Mouse (Mus musculus) adipose tissue, adult 10 weeks (tissue): Measurements from ENCODE around the gene Chpf2. TPM values are rescaled to one million over a fixed set of nuclear protein-coding genes. Genes with fewer than 3 reads are reported as not detected.

Source experiments
- polyA plus RNA-seq: library from polyadenylated mRNA; stranded (reverse); fragments of 350-450 nt; fragmentation: Illumina TruSeq; extraction: RNeasy Lipid Tissue Mini Kit (QIAGEN cat#74804); gene quantifications from one replicate; pipeline ENCODE4 v1.2.3, GENCODE M21; 2014; ENCODE audit warnings: low read depth, low replicate concordance

The Chpf2 gene
- polyA plus RNA-seq, result 41.2 TPM

DNA sequence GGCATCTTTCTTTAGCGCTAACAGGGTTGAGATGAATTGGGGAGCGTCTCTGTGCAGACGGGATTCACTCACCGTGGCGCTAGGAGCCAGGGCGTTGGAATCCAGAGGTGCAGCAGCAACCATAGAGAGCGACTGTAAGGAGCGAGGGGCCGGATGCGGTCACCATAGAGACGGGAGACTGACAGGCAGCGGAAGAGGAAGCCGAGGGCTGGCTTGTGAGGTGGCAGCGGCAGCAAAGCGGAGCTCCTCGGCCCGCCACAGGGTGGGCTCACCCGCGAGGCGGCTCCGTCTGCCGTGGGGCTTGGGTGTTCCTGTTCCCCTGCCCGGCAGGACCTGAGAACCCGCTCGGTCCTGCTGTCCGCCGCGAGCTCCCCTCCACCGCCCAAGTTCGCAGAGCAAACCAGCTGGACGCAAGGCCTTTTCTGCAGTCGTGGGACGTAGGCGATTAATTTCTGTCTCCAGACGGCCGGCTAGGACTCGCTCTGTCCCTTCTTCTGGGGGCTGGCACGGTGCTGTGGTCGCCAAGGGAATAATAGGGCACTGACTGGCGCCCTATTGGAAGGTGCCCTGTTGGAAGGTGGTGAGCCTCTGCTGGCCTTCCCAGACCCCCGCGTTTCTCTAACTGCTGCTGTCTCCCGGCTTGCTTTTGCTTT lies at the start of gene Chpf2:
Chpf2 (plus strand) TSS at position 195 of the 653 bp plus-strand sequence.

DNA sequence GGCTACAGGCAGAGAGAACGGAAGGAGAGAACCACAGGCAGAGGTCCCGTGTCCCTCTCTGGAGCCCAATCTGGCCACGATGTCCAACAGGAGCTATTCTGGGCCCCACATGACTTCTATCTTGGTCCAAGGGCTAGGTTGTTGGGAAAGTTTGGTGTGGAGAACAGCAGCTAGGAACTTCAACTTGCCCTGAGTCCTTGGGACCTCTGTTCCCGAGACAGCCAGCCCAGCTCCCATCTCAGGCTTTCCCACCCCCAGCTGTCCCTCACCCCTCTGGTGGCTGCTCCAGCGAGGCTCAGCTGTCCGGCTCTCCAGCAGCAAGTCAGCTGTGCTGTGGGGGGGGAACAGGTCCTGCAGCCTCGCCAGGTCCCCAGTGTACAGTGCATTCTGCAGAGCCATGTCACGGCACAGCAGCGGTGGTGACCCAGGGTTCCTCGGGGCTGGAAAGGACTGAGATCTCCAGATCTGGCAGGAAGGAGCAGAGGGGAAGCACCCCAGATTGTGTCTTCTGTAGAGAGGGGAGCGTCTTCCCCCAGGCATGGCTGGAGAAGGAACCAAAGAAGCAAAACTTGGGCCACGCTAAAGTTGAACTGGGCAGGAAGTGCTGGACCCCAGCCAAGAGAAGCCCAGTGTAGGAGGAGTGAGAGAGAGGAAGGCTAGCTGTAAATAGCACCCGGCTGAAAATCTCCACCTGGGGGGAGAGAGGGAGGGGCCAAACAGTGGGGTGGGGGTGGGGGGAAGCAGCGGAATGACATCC lies 46.0 kb upstream of the Chpf2 start, which contains the start of gene Asb10:
Asb10 (minus strand) TSS at position 592 of the 757 bp plus-strand sequence.

DNA sequence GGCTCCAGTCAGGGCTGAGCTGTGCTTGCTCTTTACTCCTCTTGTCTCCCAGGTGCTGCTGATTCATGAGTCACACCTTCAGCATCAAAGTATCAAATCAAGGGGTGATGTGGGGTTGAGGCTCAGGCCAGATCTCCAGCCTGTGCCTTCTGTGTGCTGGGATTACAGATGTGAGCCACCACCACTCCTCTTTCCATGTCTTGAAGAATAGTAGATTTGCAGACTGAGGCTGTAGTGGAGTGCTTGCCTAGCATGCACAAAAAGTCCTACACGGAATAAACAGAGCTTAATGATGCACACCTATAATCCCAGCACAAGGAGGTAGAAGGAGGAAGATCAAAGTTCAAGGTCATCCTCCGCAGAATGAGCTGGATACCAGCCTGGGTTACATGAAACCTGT lies 29.8 kb upstream of the Chpf2 start, which contains the start of gene 4931409K22Rik:
4931409K22Rik (minus strand) TSS at position 101 of the 400 bp plus-strand sequence.

DNA sequence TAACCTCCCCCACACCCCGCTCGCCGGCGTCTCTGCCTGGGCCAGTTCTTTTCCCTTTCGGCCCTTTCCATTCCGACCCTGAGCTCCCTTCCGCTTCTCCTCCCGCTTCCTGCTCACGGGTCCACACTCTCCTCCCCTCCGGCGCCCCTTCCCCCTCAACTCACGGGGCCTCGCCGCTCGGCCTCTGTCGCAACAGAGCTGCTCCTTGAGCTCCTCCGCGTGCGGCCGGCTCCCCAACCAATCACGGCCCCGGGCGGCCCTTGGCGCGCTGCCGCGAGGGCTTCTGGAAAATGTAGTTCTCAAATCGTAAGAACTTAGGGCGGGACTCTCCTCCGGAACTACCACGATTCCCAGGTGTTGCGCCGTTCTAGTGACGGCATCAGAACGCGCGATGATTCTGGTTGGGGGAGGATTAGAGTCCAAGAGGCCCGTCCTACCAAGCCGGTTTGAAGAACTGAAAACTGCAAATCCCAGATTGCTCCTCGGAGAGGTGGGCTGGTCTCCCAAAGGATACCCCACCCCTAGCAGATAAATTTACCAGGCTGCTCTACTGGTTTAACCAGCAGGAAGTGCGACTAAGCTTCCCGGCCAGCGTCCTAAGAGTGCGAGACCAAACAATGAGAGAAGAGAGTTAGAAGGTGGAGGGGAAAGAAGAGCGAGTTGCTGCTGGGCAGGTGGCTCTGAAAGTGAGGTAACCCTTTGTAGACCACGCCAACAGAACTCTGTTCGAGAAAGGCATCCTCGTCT lies 9.2 kb upstream of the Chpf2 start, which contains the start of gene Abcf2:
Abcf2 (minus strand) TSS at position 285 of the 747 bp plus-strand sequence.

DNA sequence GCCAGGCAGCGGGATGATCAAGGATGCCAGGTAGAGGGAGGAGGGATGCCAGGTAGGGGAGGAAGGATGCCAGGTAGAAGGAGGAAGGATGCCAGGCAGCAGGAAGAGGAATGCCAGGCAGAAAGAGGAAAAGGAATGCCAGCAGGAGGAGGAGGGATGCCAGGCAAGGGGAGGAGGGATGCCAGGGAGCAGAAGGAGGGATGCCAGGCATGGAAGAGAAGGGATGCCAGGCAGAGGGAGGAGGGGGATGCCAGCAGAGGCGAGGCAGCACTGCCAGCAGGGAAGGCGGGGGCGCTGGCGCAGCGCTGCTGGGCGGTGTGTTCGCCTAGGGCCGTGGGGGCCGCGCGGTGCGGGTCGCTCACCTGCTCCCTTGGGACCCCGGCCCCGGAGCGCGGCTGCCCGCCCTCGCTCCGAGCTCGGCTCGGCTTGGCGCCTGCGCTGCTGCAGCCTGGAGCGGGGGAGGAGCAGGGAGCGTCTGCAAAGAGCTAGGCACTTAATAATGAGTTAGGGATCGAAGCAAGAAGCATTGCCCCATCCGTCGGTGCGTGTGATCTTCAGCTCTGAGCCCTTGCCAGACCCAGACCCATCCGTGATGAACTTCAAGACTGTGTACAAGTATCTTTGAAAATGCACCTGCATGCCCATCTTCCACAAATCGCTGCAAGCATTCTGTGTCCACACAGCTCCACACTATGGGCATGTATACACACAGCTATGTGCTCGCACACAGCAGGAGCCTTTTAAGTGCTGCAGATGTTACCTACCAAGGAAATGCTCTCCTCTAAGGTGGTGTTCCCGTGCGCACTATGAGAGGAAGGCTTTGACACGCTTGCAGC lies 37.7 kb downstream of the Chpf2 start, which contains the start of gene Smarcd3:
Smarcd3 (minus strand) TSS at position 426 of the 836 bp plus-strand sequence.

Other genes starting within 250 kb of the Chpf2 start
- 16.1 TPM for gene Kcnh2, start 235.1 kb upstream of the Chpf2 start, polyA plus RNA-seq
- gene Nos3, start 221.9 kb upstream of the Chpf2 start, polyA plus RNA-seq, result 9.9 TPM
- 0.74 TPM for gene Atg9b, start 194.6 kb upstream of the Chpf2 start, polyA plus RNA-seq
- 36.5 TPM for gene Abcb8, start 193.1 kb upstream of the Chpf2 start, polyA plus RNA-seq
- not detected for gene Asic3, start 173.3 kb upstream of the Chpf2 start, polyA plus RNA-seq
- gene Cdk5, start 163.2 kb upstream of the Chpf2 start, polyA plus RNA-seq, result 43.5 TPM
- gene Slc4a2, start 162.9 kb upstream of the Chpf2 start, polyA plus RNA-seq, result 48.3 TPM
- 58.6 TPM for gene Fastk, start 141.5 kb upstream of the Chpf2 start, polyA plus RNA-seq
- gene Tmub1, start 138.9 kb upstream of the Chpf2 start, polyA plus RNA-seq, result 23.1 TPM
- gene Agap3, start 134.6 kb upstream of the Chpf2 start, polyA plus RNA-seq, result 51.5 TPM
- not detected for gene Gbx1, start 59.5 kb upstream of the Chpf2 start, polyA plus RNA-seq
- 0.91 TPM for gene Asb10, start 45.8 kb upstream of the Chpf2 start, polyA plus RNA-seq
- gene 4931409K22Rik, start 29.9 kb upstream of the Chpf2 start, polyA plus RNA-seq, result 1.3 TPM
- gene Abcf2, start 9.3 kb upstream of the Chpf2 start, polyA plus RNA-seq, result 38.6 TPM
- 180 TPM for gene Smarcd3, start 37.7 kb downstream of the Chpf2 start, polyA plus RNA-seq
- 54.0 TPM for gene Nub1, start 98.8 kb downstream of the Chpf2 start, polyA plus RNA-seq
- gene Wdr86, start 144.0 kb downstream of the Chpf2 start, polyA plus RNA-seq, result 0.34 TPM
- gene Crygn, start 171.3 kb downstream of the Chpf2 start, polyA plus RNA-seq, result 1.5 TPM